Mouse (Mus musculus): Measurements from ENCODE around the gene Nop53.

- TF ChIP-seq CTCF (IDR thresholded peaks at IDR 0.05; ENCODE audit: insufficient read depth, low read length) = no peak
- no peak for TF ChIP-seq POLR2A (IDR thresholded peaks at IDR 0.05; ENCODE audit: borderline replicate concordance, extremely low read depth, low read depth, low read length)
Measured at GRCm38 (mm10) chr7:15914751-15915150, 31.1 kb downstream of the Nop53 start.

All from lung, adult 2 months (tissue).